ENCODE assay signal across 10 mouse cellular contexts in genomic region chr2:178758366-178758765, GRCm38 (mm10).
A peak's percentile ranks its signal among the peaks of the same experiment; 100 is the strongest.
DNase-seq lines count a peak whose midpoint lies in the region; ATAC-seq lines count a peak whose summit lies in the region.
"Had no signal": no experiment of that assay in that cellular context is flagged by ENCODE, and none has a peak within 500 bp of the region (broad histone marks: within the 10 kb centered on the region; RNA-seq: fewer than 3 reads in every experiment).

No protein-coding gene starts in this region.

- no peaks in the 10 kb centered on the region for H3K36me3 ChIP-seq in liver, embryonic 12.5 days
- no peaks in the 10 kb centered on the region for H3K36me3 ChIP-seq in forebrain, embryonic 13.5 days (ENCODE audit: poor library complexity, severe bottlenecking)
- H3K36me3 ChIP-seq in limb, embryonic 11.5 days (ENCODE audit: control insufficient read depth, insufficient read depth, low read length) = no peaks in the 10 kb centered on the region
- H3K36me3 ChIP-seq: embryonic facial prominence, embryonic 13.5 days had no signal

- no peak for ATAC-seq in liver, embryonic 12.5 days
- ATAC-seq in forebrain, embryonic 13.5 days = peak; percentile 78
- ATAC-seq in limb, embryonic 11.5 days (ENCODE audit: insufficient number of reproducible peaks, low FRiP score, low TSS enrichment, low read depth) = no peak
- ATAC-seq in inflammation-experienced regulatory T-cells, adult 6 months = no peak

- no peak overlapping the region for H3K4me3 ChIP-seq in liver, embryonic 12.5 days
- H3K4me3 ChIP-seq in forebrain, embryonic 13.5 days = no peak overlapping the region
- no peak overlapping the region for H3K4me3 ChIP-seq in limb, embryonic 11.5 days (ENCODE audit: low read depth, low read length)
- H3K4me3 ChIP-seq: embryonic facial prominence, embryonic 13.5 days; myocyte had no signal

- no peak overlapping the region for H3K4me2 ChIP-seq in liver, embryonic 12.5 days
- no peak overlapping the region for H3K4me2 ChIP-seq in forebrain, embryonic 13.5 days
- no peak overlapping the region for H3K4me2 ChIP-seq in limb, embryonic 11.5 days (ENCODE audit: low read depth, severe bottlenecking)
- H3K4me2 ChIP-seq: embryonic facial prominence, embryonic 13.5 days had no signal

- no peak overlapping the region for H3K27ac ChIP-seq in liver, embryonic 12.5 days
- no peak overlapping the region for H3K27ac ChIP-seq in forebrain, embryonic 13.5 days
- H3K27ac ChIP-seq in limb, embryonic 11.5 days (replicated peaks; ENCODE audit: low read depth, low read length) = no peak overlapping the region
- H3K27ac ChIP-seq: embryonic facial prominence, embryonic 13.5 days had no signal

- H3K4me1 ChIP-seq in liver, embryonic 12.5 days = no peaks in the 10 kb centered on the region
- no peaks in the 10 kb centered on the region for H3K4me1 ChIP-seq in forebrain, embryonic 13.5 days
- H3K4me1 ChIP-seq in limb, embryonic 11.5 days (ENCODE audit: control insufficient read depth, insufficient read depth, low read length) = peaks cover 3% of the 10 kb centered on the region; the same call in 1 of the 2 replicates

- H3K27me3 ChIP-seq in liver, embryonic 12.5 days (replicated peaks) = no peaks in the 10 kb centered on the region
- no peaks in the 10 kb centered on the region for H3K27me3 ChIP-seq in forebrain, embryonic 13.5 days
- H3K27me3 ChIP-seq in limb, embryonic 11.5 days (ENCODE audit: control insufficient read depth, insufficient read depth, low read length) = no peaks in the 10 kb centered on the region
- H3K27me3 ChIP-seq: embryonic facial prominence, embryonic 13.5 days had no signal

- DNase-seq in liver = peak; percentile 49
- peak; percentile 4 for DNase-seq in c-Kit-negative CD71-positive TER-119-positive erythroid progenitor cells, embryonic 14.5 days (ENCODE audit: low read depth, low spot score)
- peak; percentile 8 to 65 for DNase-seq in kidney, adult 8-10 months
- DNase-seq in limb, embryonic 11.5 days (ENCODE audit: low spot score) = peak; percentile 86
- DNase-seq in retina, embryonic 14.5 days (ENCODE audit: low spot score) = peak; percentile 84

- 2% methylated on average over 2 of the region's 2 CpGs for WGBS in liver, embryonic 12.5 days (ENCODE audit: insufficient replicate concordance)
- WGBS in forebrain, embryonic 13.5 days = 0% methylated on average over 2 of the region's 2 CpGs
- 3% methylated on average over 2 of the region's 2 CpGs for WGBS in limb, embryonic 11.5 days

- no peaks in the 10 kb centered on the region for H3K9me3 ChIP-seq in liver, embryonic 12.5 days (replicated peaks)
- H3K9me3 ChIP-seq in forebrain, embryonic 13.5 days (replicated peaks) = no peaks in the 10 kb centered on the region
- no peaks in the 10 kb centered on the region for H3K9me3 ChIP-seq in limb, embryonic 11.5 days (ENCODE audit: control insufficient read depth, low read length)
- H3K9me3 ChIP-seq: embryonic facial prominence, embryonic 13.5 days had no signal

- no peak overlapping the region for H3K9ac ChIP-seq in liver, embryonic 12.5 days
- no peak overlapping the region for H3K9ac ChIP-seq in forebrain, embryonic 13.5 days
- no peak overlapping the region for H3K9ac ChIP-seq in limb, embryonic 11.5 days (ENCODE audit: low read length)
- H3K9ac ChIP-seq: embryonic facial prominence, embryonic 13.5 days had no signal

Comparison
In these comparisons a context has a peak if more than half of its experiments do, and no peak if none do; other contexts are left out.
1. DNase-seq: peak in every context shown above with its lines; median percentile 86 in limb, embryonic 11.5 days; 84 in retina, embryonic 14.5 days; 49 in liver; 36 in kidney, adult 8-10 months; 4 in c-Kit-negative CD71-positive TER-119-positive erythroid progenitor cells, embryonic 14.5 days.